Mouse (Mus musculus) splenic B cell, adult 2 months (primary cell): ENCODE measurements around the gene Agpat3.

Experiments used
- DNase-seq: peaks from one replicate; pipeline ENCODE4 v3.0.0-alpha.2; 2011; ENCODE audit warnings: low read depth, low spot score
- H3K27me3 ChIP-seq: 2 replicates; pipeline ENCODE4 v1.6.1; 2012; ENCODE audit warnings: mild to moderate bottlenecking, low read length, moderate library complexity, mixed read lengths; ENCODE audit not compliant: control insufficient read depth, poor library complexity, insufficient read depth, severe bottlenecking
- H3K36me3 ChIP-seq: 2 replicates; pipeline ENCODE4 v1.6.1; 2012; ENCODE audit warnings: mild to moderate bottlenecking, low read length, moderate library complexity, mixed read lengths; ENCODE audit not compliant: control insufficient read depth, poor library complexity, insufficient read depth, severe bottlenecking

Agpat3 gene

DNA sequence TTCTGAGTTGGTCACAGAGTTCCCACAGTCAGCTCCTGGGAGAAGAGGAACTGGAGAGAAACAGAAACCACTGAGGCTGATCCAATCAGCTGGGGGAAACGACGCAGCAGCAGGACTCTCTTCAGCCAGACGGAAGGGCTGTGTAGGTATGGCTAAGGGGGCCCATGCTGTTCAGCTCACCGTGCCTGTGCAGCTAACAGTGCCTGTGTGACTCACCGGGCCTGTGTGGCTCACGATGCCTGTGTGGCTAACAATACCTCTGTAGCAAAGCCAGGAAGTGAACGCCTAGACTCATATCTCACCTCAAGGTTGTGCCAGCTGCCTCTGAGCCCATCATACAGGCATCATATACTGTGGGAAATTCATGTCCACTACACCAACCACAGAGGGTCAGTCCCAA lies 48.6 kb downstream of the Agpat3 start:
- no peaks in the 10 kb centered on the region for H3K27me3 ChIP-seq
- DNase-seq = peak; percentile 54

DNA sequence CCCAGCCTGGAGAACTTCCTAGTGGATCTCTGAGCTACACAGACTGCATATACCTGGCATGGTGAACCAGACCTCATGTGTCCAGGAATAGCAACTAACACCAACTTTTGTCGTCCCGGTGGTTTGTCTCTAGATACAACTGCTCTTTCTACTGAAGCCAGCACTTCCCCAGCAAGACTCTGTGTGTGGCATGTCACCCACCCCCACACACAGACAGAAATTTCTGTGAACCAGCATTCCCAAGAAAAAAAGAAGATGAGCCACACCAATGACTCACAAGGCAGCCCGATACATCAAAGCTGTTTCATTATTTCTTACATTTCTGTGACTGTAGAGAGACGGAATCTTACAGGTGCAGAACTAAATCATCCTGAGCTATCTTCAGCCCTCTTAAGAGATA lies 52.2 kb downstream of the Agpat3 start:
- no peaks in the 10 kb centered on the region for H3K27me3 ChIP-seq
- DNase-seq = no peak
- no peaks in the 10 kb centered on the region for H3K36me3 ChIP-seq

More for the DNA sequence above, 48.6 kb downstream of the Agpat3 start:
- no peaks in the 10 kb centered on the region for H3K36me3 ChIP-seq

DNA sequence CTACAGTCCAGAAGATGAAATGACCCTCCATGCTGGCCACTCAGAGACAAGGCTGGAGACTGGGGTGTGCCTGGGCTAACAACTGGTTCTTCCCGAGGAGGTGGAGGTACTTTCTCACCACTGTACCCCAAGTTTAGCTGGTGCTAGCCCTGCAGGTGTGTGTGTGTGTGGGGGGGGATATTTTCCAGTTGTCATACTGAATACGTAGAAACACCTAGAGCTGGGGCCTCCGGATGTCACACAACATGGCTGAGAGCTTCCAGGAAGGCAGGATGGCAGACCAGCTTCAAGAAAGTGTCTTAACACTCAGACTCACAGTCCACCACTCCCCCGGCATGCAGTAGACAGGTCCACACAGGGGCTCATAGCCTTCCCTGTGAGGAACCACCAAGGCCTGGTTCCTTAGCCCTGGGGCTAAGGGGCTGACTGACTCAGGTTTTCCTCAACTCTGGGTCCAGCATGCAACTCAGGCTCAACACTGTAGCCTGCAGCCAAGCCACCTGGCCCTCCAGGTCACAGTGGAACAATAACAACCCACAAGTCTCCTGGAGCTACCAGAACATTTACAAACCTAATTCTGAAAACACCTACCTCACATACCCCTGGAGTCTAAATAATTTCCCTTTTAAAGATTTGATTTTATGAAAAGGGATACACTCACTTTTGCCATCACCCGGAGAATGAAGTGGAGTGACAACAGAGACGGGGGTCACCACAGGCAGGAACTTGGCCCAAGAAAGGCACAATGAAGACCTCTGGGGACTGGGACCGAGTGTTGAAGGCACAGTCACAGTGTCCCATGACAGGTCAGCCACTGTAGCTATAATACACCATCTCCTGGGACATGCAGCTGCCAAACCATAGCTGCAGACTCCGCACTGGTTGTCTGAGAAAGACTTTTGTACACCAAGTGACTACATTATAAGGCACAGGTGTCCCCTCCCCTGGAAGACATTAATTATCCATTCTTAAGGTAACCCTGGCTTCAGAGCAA lies 53.3 kb downstream of the Agpat3 start:
- DNase-seq = peak; percentile 77
- Histone ChIP-seq H3K36me3 (no peaks in the 10 kb centered on the region), H3K27me3 (no peaks in the 10 kb centered on the region)

- peak; percentile 96 for DNase-seq
- no peaks in the 10 kb centered on the region for H3K36me3 ChIP-seq
- no peaks in the 10 kb centered on the region for H3K27me3 ChIP-seq
These were observed 54.5 kb downstream of the Agpat3 start for GRCm38 (mm10) chr10:78297576-78298484.

- H3K27me3 ChIP-seq = no peaks in the 10 kb centered on the region
- no peaks in the 10 kb centered on the region for H3K36me3 ChIP-seq
- DNase-seq = no peak
These were observed 55.3 kb downstream of the Agpat3 start for GRCm38 (mm10) chr10:78296980-78297379.

DNA sequence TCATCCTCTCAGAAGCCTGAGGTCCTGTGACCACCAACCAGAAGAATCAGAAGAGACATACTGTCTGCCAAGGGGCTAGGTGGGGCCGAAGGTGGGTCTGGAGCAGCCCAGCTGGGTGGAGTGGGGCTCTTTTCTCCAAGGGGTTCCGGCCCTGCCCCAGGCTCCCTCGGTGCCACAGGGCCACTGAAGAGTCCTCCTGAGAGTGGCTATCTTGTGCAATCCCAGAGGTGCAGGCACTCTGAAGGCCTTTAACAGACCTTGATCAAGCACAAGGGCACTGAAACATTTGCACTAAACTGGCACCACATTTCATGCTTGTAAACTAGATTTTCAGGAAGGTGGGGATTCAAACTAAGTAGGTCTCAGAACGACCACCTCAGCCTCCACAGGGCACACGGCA lies 55.9 kb downstream of the Agpat3 start:
- no peaks in the 10 kb centered on the region for H3K27me3 ChIP-seq
- no peak for DNase-seq
- H3K36me3 ChIP-seq = no peaks in the 10 kb centered on the region

GRCm38 (mm10) chr10:78293576-78293975 lies 58.7 kb downstream of the Agpat3 start:
- Histone ChIP-seq H3K27me3 (no peaks in the 10 kb centered on the region), H3K36me3 (no peaks in the 10 kb centered on the region)
- DNase-seq = no peak

GRCm38 (mm10) chr10:78292381-78292780 lies 59.9 kb downstream of the Agpat3 start:
- Histone ChIP-seq H3K27me3 (no peaks in the 10 kb centered on the region), H3K36me3 (peaks cover 1% of the 10 kb centered on the region; the same call in 1 of the 2 replicates)
- no peak for DNase-seq

DNA sequence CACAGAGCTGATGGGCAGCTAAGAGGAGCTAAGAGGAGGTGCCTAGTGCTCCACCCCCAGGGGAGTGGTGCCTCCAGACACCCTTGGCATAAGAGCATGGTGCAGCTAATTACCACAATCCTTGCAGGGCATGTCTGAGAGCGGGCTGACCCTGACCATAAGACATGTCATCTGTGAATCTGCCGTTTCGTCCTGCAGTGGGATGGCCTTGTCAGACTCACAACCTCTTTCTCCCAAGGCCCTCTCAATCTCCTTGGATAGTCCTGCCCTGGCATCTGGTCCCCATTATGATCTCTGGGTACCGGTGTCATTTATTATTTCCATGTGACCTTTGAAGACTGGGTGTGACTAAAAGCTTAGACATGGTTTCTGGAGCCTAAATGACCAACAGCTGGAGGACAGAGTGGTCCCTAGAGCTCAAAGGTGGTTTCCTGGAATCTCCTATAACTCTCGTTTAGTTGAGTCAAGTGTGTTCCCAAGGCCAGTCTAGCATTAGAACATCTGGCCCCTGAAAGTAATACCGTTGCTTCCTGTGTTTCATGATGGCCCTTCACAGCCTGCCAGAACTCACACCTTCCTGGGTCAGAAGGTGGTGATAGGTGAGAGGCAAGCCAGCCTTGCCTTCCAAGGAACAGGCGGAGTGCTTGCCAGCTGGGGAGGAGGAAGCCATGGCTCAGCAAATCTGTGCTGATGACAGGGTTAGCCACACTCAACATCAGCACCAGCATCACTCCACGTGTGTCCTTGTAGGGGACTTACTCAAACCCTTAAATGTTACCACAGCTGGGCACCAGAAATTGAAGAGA lies 61.4 kb downstream of the Agpat3 start:
- H3K27me3 ChIP-seq = no peaks in the 10 kb centered on the region
- no peak for DNase-seq
- H3K36me3 ChIP-seq = peaks cover 5% of the 10 kb centered on the region; the same call in 1 of the 2 replicates

GRCm38 (mm10) chr10:78288896-78289295 lies 63.4 kb downstream of the Agpat3 start:
- H3K27me3 ChIP-seq = no peaks in the 10 kb centered on the region
- H3K36me3 ChIP-seq = peaks cover 9% of the 10 kb centered on the region
- DNase-seq = no peak

DNA sequence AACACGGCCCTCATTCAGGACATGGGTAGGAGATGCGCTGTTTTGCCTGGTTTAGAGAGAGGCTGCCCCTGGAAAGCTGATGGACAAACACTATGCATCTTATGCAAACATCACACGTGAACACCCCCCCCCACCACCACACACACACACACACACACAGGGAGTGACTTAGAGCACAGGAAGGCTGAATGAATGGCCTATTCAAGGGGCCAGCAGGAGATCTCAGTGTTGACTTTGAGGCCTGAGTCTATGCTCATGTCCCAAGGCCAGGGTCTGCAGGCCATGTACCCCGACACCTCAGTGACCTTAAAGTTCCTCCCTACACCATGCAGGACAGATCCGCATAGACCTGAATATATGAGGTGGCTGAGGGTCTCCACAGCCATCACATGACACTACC lies 64.2 kb downstream of the Agpat3 start:
- DNase-seq = no peak
- no peaks in the 10 kb centered on the region for H3K27me3 ChIP-seq
- H3K36me3 ChIP-seq = peaks cover 9% of the 10 kb centered on the region

DNA sequence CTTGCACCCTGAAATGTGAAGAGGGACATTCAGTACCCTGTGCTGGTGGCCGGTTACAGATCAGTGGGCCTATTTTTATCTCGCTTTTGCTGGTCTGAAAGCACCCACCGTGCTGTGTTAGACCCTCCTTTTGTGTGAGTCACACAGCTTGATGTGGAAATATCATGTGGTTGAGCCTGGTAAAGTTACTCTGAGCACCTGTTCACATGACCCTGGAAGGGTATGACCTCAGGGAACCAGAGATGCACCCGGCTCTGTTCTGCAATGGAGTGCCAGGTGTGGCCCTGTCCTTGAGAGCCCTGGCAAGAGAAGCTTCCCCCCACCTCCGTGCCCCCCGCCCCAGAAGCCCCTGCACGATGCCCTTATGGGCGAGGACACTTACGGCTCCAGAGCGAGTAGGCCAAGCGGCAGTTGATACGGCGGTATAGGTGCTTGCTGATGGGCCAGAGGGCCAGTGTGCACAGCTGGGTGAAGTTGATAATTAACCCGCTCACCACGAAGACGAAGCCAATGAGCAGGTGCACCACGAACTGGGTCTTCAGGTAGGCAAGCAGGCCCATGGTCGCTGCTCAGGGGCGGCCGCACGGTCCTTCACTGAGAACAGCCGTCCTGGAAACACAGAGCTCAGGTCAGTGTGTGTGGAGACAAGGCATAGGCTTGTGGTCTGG lies 64.7 kb downstream of the Agpat3 start:
- DNase-seq = no peak
- Histone ChIP-seq H3K36me3 (peaks cover 12% of the 10 kb centered on the region), H3K27me3 (no peaks in the 10 kb centered on the region)

DNA sequence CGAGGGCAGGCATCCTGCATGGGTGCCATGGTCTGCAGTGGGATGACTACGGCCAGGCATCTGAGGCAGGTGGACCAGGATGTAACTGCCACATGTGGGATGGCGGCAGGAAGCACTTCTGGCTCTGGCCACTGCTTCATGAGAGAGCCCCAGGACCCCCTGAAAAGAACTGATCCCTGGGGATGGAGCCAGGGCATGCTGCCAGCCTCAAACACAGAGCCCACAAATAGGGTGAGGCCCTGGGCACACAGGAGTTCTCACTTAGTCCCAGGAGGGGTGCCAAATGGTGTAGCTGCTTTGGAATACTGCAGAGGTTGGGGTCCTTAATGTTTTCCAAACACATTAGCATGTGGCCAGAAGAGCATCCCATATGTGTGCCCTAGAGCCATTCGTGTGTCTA lies 66.3 kb downstream of the Agpat3 start:
- Histone ChIP-seq H3K36me3 (peaks cover 15% of the 10 kb centered on the region), H3K27me3 (no peaks in the 10 kb centered on the region)
- no peak for DNase-seq

GRCm38 (mm10) chr10:78285409-78285808 lies 66.9 kb downstream of the Agpat3 start:
- no peak for DNase-seq
- peaks cover 15% of the 10 kb centered on the region for H3K36me3 ChIP-seq
- no peaks in the 10 kb centered on the region for H3K27me3 ChIP-seq
